Mouse (Mus musculus) cortical plate, adult 2 months (tissue): Measurements from ENCODE around the gene Nxph4.

ENCODE experiments used
- CTCF ChIP-seq: fragments of 200-500 bp; IDR thresholded peaks from 2 replicates; pipeline ENCODE4 v1.5.1; 2011; ENCODE audit warnings: mild to moderate bottlenecking, control low read depth, low read length; ENCODE audit not compliant: insufficient read depth; ENCODE audit errors: extremely low read depth
- POLR2A ChIP-seq: fragments of 200-500 bp; IDR thresholded peaks from 2 replicates; pipeline ENCODE4 v1.6.1; 2011; ENCODE audit warnings: mild to moderate bottlenecking, low read length, control low read depth; ENCODE audit not compliant: insufficient read depth; ENCODE audit errors: extremely low read depth

- no peak for TF ChIP-seq CTCF
- no peak for TF ChIP-seq POLR2A
Observed at GRCm38 (mm10) chr10:127581291-127581690, 46.9 kb upstream of the Nxph4 start.
